Mouse (Mus musculus) lung, adult 2 months (tissue): ENCODE data around the gene Tnf.

Source experiments
- CTCF ChIP-seq: fragments of 200-500 bp; IDR thresholded peaks from 2 replicates; pipeline ENCODE4 v1.5.1; 2011; ENCODE audit warnings: mild to moderate bottlenecking, low read length, control low read depth; ENCODE audit not compliant: insufficient read depth
- POLR2A ChIP-seq: fragments of 200-500 bp; IDR thresholded peaks from 2 replicates; pipeline ENCODE4 v1.6.1; 2011; ENCODE audit warnings: low read depth, mild to moderate bottlenecking, control low read depth, low read length, borderline replicate concordance; ENCODE audit errors: extremely low read depth

DNA sequence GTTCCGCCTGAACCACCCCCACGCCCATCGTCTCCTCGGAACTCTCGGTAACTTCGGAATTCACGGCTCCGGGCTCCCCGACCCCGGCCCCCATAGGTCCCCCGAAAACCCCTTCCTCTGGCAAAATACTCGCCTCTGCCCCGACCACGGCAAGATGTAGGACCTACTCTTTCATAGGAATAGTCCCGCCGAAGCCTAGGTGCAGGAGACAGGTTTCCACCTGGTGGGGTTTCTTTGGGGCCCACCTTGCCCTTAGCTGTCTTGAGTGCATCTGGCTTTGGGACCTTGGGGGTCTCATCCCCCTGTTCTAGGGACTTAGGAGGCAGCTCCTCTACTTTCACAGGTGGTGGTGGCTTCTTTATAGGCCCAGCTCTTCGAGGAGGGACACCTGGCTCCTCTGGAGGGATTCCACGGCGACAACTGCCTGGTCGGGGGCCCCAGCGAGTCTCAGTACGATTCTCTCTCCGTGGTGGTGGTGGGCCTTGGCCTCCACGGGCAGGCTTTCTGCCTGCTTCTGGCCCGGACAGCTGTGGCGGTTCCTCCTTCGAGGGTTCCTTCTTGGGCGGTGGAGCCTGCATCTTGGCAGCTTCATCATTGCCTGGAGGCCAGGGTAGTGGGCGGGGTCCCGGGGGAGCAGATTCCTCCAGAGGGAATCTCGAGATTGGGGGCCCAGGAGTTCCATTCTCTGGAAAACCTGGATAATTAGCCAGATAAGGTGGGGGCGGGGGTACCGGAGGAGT lies 45.2 kb downstream of the Tnf start:
- TF ChIP-seq POLR2A (no peak), CTCF (no peak)
